In the genomic region with DNA sequence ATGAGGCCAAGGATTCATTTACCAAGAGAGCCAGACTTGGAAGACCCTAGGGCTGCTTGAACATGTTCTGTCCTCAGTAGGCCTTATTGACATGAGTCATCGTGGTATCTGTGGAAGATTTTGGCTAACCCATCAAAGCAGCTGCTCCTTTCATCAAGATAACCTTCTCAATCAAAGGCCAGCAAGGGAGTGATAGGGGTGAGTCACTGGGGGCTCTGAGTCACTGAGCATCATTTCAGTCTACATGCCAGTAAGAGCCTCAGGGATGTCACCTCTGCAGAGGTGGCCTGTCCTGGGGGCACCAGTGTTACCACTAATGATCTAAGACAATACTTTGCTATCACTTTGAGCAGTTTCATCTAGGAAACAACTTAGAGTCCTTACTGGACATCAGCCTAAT, we compare ENCODE assay signal across 29 mouse cellular contexts.
"Had no signal": no experiment of that assay in that cellular context is flagged by ENCODE, and none has a peak within 500 bp of the region (broad histone marks: within the 10 kb centered on the region; RNA-seq: fewer than 3 reads in every experiment).

No protein-coding gene starts in this region.

- H3K4me2 ChIP-seq: heart, embryonic 13.5 days; heart, embryonic 15.5 days; hindbrain, embryonic 13.5 days; hindbrain, embryonic 15.5 days; intestine, embryonic 15.5 days; limb, embryonic 12.5 days; liver, embryonic 11.5 days; liver, embryonic 13.5 days; liver, embryonic 15.5 days had no signal

- H3K9me3 ChIP-seq: heart, embryonic 10.5 days; heart, embryonic 13.5 days; heart, embryonic 15.5 days; hindbrain, embryonic 13.5 days; hindbrain, embryonic 15.5 days; intestine, embryonic 15.5 days; limb, embryonic 10.5 days; limb, embryonic 12.5 days; liver, embryonic 13.5 days; liver, embryonic 15.5 days had no signal

- H3K36me3 ChIP-seq: heart, embryonic 10.5 days; heart, embryonic 13.5 days; heart, embryonic 15.5 days; hindbrain, embryonic 13.5 days; hindbrain, embryonic 15.5 days; intestine, embryonic 15.5 days; limb, embryonic 10.5 days; limb, embryonic 12.5 days; liver, embryonic 13.5 days; liver, embryonic 15.5 days had no signal

- H3K4me1 ChIP-seq: heart, embryonic 10.5 days; heart, embryonic 13.5 days; heart, embryonic 15.5 days; hindbrain, embryonic 13.5 days; hindbrain, embryonic 15.5 days; intestine, embryonic 15.5 days; limb, embryonic 10.5 days; limb, embryonic 12.5 days; liver, embryonic 13.5 days; liver, embryonic 15.5 days had no signal

- H3K9ac ChIP-seq: heart, embryonic 13.5 days; heart, embryonic 15.5 days; hindbrain, embryonic 13.5 days; hindbrain, embryonic 15.5 days; intestine, embryonic 15.5 days; limb, embryonic 12.5 days; liver, embryonic 13.5 days; liver, embryonic 15.5 days; liver, postnatal 0 days had no signal

- ATAC-seq: inflammation-experienced regulatory T-cells, adult 6 months; intestine, embryonic 15.5 days; intestine, postnatal 0 days; liver, postnatal 0 days had no signal

- DNase-seq: gastrocnemius, postnatal 10 days; gastrocnemius, postnatal 25 days; heart, adult 18-20 months; heart, postnatal 14 days; heart, postnatal 36 days; kidney, adult 18-20 months; kidney, adult 8-10 months; kidney, postnatal 10 days; kidney, postnatal 25 days; kidney, postnatal 4 days; layer of hippocampus, adult 9-11 months; layer of hippocampus, postnatal 36 days; liver; liver, embryonic 13.5 days; liver, postnatal 0 days; lung, adult 2 months had no signal

- H3K27me3 ChIP-seq: heart, embryonic 13.5 days; heart, embryonic 15.5 days; hindbrain, embryonic 15.5 days; intestine, embryonic 15.5 days; liver, embryonic 13.5 days; liver, embryonic 15.5 days had no signal

- H3K4me3 ChIP-seq: heart, embryonic 10.5 days; heart, embryonic 13.5 days; heart, embryonic 15.5 days; hindbrain, embryonic 13.5 days; hindbrain, embryonic 15.5 days; intestine, embryonic 15.5 days; layer of hippocampus, adult 2 months; limb, embryonic 10.5 days; limb, embryonic 12.5 days; liver, embryonic 13.5 days; liver, embryonic 15.5 days had no signal

- H3K27ac ChIP-seq: heart, embryonic 10.5 days; heart, embryonic 13.5 days; heart, embryonic 15.5 days; hindbrain, embryonic 13.5 days; hindbrain, embryonic 15.5 days; intestine, embryonic 15.5 days; layer of hippocampus, adult 2 months; limb, embryonic 10.5 days; limb, embryonic 12.5 days; liver, embryonic 13.5 days; liver, embryonic 15.5 days had no signal
